Mouse (Mus musculus): ENCODE measurements at regions not wholly inside any gene's neighbourhood (a gene's known extent, or its start where the extent isn't known, plus 50 kb on each side); places are given as distances from the start of the nearest gene placed in this dataset.

DNA sequence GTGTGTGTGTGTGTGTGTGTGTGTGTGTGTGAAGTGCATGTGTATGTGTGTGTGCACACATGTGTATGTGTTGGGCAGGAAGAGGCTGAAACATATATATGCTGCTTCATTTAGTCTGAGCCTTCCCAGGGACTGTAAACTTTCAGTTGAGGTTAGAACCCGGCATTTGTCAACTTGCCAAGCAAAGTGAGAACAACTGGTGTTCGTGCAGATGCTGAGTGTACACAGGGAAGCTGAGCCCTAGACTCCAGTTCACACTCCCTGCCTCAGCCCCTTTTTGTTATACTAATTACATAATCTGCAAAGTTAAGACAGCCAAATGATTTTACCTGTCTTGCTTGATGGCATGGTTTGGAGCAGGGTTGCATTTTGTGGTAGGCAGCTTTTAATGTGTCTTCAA, 87.7 kb upstream of the Pkn2 start:
- DNase-seq (ENCODE audit: low spot score): no peak

- DNase-seq (ENCODE audit: low spot score): no peak
These were observed 83.8 kb upstream of the Pkn2 start for GRCm38 (mm10) chr3:142965604-142966003.

DNA sequence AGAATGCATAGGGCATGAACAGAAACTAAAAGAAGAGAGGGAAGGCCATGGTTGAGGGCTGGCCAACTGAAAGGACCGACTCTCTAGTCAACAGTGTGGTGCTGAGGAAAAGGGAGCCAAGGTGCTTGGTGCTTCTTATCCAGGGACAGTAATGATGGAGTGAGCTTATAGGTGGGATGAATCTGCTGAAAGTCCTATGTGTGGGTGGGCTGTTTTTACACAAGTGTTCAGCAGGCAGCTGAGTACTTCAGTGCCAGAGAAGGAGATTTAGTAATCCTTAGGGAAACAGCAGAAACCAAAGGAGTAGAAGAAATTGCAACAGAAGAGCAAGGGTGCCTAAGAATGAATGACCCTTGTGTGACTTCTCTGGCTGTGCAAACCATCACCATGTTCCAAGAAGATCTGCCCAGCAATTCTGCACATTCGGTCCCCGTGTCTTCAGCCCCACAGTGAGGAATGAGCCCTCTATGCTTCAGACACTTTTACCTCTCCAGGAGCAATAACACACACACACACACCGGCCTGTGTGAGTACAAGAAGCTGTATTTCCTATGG, 82.1 kb upstream of the Pkn2 start:
- DNase-seq (ENCODE audit: low spot score): no peak

DNA sequence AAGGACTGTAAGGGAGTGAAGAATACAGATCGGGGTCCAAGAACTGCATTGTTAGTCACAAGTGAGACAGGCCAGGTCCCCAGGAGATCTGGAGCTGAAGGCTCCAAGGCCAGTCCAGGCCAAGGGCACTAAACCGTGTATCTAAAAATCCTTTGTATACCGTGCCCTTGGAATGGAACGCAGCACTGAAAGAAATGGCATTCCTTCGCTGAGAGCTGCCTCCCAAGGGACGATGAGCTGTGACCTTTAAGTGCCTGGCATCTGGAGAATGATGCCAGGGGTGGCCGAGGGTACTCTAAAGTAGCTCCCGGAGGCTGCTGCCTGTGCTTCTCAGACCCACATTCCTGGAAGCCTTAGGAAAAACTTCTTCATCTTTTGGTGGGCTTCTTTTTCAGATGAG, 76.0 kb upstream of the Pkn2 start:
- no peak for DNase-seq (ENCODE audit: low spot score)

DNA sequence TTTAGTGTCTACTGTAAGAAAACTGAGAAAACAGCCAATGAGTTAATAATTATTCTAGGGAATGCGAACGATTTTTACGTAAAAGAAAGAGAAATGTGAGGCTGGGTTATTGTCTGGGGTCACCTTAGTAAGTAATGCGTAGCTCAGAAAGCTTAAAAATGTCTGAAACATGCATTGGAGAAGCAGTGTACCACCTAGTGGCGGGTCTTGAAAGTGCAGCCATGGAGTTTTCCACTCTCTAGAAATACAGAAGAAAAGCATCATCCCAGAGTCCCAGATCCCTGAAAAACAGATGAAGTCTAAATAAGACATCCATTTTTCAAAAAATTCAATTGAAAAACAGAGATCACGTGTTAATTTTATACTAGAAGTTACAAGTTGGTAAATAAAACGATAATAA, 67.0 kb upstream of the Pkn2 start:
- DNase-seq (ENCODE audit: low spot score): peak; percentile 59

DNA sequence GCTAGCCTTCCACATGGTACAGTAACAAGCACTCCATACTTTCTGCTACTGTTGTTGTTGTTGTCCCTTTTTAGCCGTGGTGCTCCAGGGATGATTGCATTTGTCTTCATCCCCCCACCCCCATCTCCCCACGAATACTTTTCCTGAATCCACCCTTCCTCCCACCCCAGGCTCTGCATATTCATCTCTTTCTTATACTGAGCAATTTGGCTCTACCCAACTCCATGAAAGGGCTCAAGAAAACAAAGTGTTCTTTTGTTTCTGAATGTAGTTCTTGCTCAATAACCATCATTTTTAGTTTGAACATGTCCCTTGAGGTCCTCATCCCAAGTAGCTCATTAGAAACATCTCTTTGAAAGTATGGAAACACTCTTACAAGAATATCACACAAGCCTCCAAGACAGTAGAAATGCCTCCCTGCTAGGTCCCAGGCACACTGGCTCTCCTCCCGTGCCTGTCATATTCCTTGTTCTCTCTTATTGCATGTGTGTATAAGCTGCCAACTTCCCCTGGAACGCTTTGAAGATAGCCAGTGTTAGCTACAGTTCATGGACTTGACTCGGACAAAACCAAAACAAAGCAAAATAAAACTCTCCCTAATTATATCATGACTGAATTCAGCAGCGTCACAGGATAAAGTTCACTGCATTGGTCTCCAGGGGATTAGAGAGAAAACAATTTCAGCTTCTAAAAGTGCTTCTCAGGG, 59.7 kb upstream of the Pkn2 start:
- no peak for DNase-seq (ENCODE audit: low spot score)

DNA sequence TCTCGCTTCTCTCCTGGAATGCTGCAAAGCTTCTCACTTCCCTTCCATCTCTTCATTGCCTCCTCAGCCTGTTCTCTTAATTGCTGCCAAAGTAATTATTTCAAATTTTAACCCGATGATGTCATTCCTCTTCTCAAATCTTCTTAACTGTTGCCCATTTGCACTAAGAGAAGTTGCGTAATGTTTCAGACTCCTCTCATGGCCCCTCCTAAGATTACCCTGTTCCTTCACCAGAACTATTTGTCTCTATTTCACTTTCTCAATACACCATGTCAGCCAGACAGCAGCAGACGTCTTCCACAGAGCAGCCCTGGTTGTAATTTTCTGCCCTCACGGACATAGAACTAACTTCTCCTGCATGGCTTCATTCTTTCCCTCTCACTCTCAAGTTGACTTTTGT, 59.1 kb upstream of the Pkn2 start:
- DNase-seq (ENCODE audit: low spot score): no peak

- DNase-seq (ENCODE audit: low spot score): no peak
These were observed 58.0 kb upstream of the Pkn2 start for GRCm38 (mm10) chr3:142939773-142940172.

GRCm38 (mm10) chr3:142935949-142936348, 54.1 kb upstream of the Pkn2 start:
- DNase-seq (ENCODE audit: low spot score): peak; percentile 13

DNA sequence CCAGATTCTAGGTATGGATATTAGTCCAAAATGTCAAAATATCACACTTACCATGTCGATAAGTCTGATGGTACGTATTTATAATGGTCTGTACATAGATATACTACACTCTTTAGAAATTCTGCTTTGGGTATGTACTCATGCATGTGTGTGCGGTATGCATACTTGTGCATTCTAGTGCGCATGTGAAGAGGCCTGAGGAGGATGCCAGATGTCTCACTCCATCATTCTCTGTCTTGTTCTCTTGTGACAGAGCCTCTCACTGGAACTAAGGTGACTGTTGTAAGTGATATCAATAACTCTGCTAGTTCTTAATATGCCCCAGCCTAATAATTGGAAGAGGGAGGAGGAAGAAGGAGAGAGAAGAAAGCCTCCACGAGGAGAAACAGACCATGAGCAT, 52.5 kb upstream of the Pkn2 start:
- DNase-seq (ENCODE audit: low spot score): no peak

- no peak for DNase-seq (ENCODE audit: low spot score)
These were observed 52.0 kb upstream of the Pkn2 start for GRCm38 (mm10) chr3:142933684-142934259.
